ENCODE assay signal across 8 mouse cellular contexts in genomic region chr12:15535822-15536221, GRCm38 (mm10).
DNase-seq lines count a peak whose midpoint lies in the region; ATAC-seq and TF ChIP-seq lines count a peak whose summit lies in the region.

No protein-coding gene starts in this region.

- no peak for ATAC-seq in lung, postnatal 0 days

- H3K4me3 ChIP-seq in lung, postnatal 0 days (ENCODE audit: low read depth, low read length): no peak overlapping the region

- H3K27me3 ChIP-seq in lung, postnatal 0 days (replicated peaks; ENCODE audit: insufficient read depth, low read length): no peaks in the 10 kb centered on the region

- TF ChIP-seq EP300 in lung, postnatal 0 days (IDR thresholded peaks at IDR 0.05): no peak

- no peaks in the 10 kb centered on the region for H3K9me3 ChIP-seq in lung, postnatal 0 days (ENCODE audit: low read length)

- DNase-seq in A20 (ENCODE audit: low read depth, low spot score) (peak; percentile 82), adipocyte (ENCODE audit: low spot score) (peak; percentile 86)
- peak; percentile 88 for DNase-seq in embryo, embryonic 10.5 days (ENCODE audit: low spot score)
- DNase-seq in gastrocnemius, postnatal 4 days (ENCODE audit: low spot score in 2 of 2): peak; percentile 72 to 81
- DNase-seq in large intestine, adult 2 months (ENCODE audit: low read depth, low spot score): peak; percentile 29
- DNase-seq in lung, postnatal 0 days (ENCODE audit: low spot score): peak; percentile 76
- peak; percentile 78 for DNase-seq in ovary, postnatal 36 days (ENCODE audit: low spot score)
- DNase-seq in thymus, postnatal 25 days: peak; percentile 81

- no peaks in the 10 kb centered on the region for H3K4me1 ChIP-seq in lung, postnatal 0 days (ENCODE audit: insufficient read depth, low read depth, low read length)

- no peak overlapping the region for H3K9ac ChIP-seq in lung, postnatal 0 days (replicated peaks; ENCODE audit: low read depth)

- WGBS in large intestine, adult 2 months: under 1% methylated on average over 6 of the region's 6 CpGs
- 3% methylated on average over 6 of the region's 6 CpGs for WGBS in lung, postnatal 0 days

- H3K27ac ChIP-seq in lung, postnatal 0 days (ENCODE audit: low read length): no peak overlapping the region

- no peaks in the 10 kb centered on the region for H3K36me3 ChIP-seq in lung, postnatal 0 days (ENCODE audit: insufficient read depth, low read length)

- H3K4me2 ChIP-seq in lung, postnatal 0 days (replicated peaks; ENCODE audit: low read depth, low read length): no peak overlapping the region

- peak; percentile 87 for TF ChIP-seq CTCF in lung, postnatal 0 days (IDR thresholded peaks at IDR 0.05)

Comparison
In these comparisons a context has a peak if more than half of its experiments do, and no peak if none do; other contexts are left out.
1. DNase-seq: peak in every context shown above with its lines; median percentile 88 in embryo, embryonic 10.5 days; 86 in adipocyte; 82 in A20; 81 in thymus, postnatal 25 days; 78 in ovary, postnatal 36 days; 76 in gastrocnemius, postnatal 4 days; 76 in lung, postnatal 0 days; 29 in large intestine, adult 2 months.